In the genomic region with DNA sequence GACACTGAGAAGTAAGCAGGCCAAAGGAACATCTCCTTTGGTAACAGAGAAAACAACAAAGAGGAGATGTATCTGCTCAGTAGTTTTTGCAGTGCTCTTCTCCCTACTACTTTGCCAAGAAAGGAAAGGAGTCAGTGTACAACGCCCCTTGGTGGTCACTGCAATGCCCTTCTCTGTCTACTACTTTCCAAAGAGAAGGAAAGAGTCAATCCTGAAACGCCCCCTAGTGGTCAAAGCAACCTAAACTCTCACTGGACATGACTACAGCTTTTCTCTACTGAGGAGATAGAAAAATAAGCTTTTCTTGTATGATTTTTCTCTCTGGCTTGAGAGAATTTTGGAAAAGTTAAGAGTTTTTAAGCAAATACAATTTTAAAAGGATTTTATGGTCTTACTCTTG, we compare ENCODE assay signal across 10 mouse cellular contexts. TPM values are rescaled to one million over a fixed set of nuclear protein-coding genes. Genes with fewer than 3 reads are reported as not detected.
A peak's percentile ranks its signal among the peaks of the same experiment; 100 is the strongest.
DNase-seq lines count a peak whose midpoint lies in the region; ATAC-seq and TF ChIP-seq lines count a peak whose summit lies in the region.
"Had no signal": no experiment of that assay in that cellular context is flagged by ENCODE, and none has a peak within 500 bp of the region (broad histone marks: within the 10 kb centered on the region; RNA-seq: fewer than 3 reads in every experiment).

No protein-coding gene starts in this region.

- H3K27ac ChIP-seq in embryonic facial prominence, embryonic 11.5 days (replicated peaks; ENCODE audit: low read depth, low read length): no peak overlapping the region
- H3K27ac ChIP-seq in limb, embryonic 14.5 days (replicated peaks; ENCODE audit: low read depth, low read length): no peak overlapping the region
- H3K27ac ChIP-seq: limb, embryonic 15.5 days had no signal

- peak; percentile 10 for DNase-seq in cerebellum, adult 11 months
- no peak for DNase-seq in cerebellum, adult 9-11 months
- peak; percentile 5 for DNase-seq in left cerebral cortex, adult 11 months (ENCODE audit: low spot score)
- no peak for DNase-seq in left cerebral cortex, postnatal 36 days (ENCODE audit: low spot score in 2 of 2)
- DNase-seq in R1 (ENCODE audit: low read depth, low spot score): peak; percentile 57
- peak; percentile 73 for DNase-seq in embryonic facial prominence, embryonic 11.5 days (ENCODE audit: low spot score)
- peak; percentile 58 for DNase-seq in limb, embryonic 14.5 days (ENCODE audit: low spot score)
- peak; percentile 57 for DNase-seq in splenic B cell, adult 2 months (ENCODE audit: low read depth, low spot score)

- H3K9me3 ChIP-seq in embryonic facial prominence, embryonic 11.5 days (replicated peaks; ENCODE audit: control insufficient read depth, low read length): no peaks in the 10 kb centered on the region
- no peaks in the 10 kb centered on the region for H3K9me3 ChIP-seq in limb, embryonic 14.5 days (ENCODE audit: control insufficient read depth, low read length)
- H3K9me3 ChIP-seq: limb, embryonic 15.5 days had no signal

- no peaks in the 10 kb centered on the region for H3K27me3 ChIP-seq in embryonic facial prominence, embryonic 11.5 days (ENCODE audit: control insufficient read depth, insufficient read depth, low read length)
- H3K27me3 ChIP-seq in limb, embryonic 14.5 days (ENCODE audit: control insufficient read depth, insufficient read depth, low read length): no peaks in the 10 kb centered on the region
- no peaks in the 10 kb centered on the region for H3K27me3 ChIP-seq in splenic B cell, adult 2 months (ENCODE audit: control insufficient read depth, insufficient read depth, low read length, poor library complexity, severe bottlenecking)
- H3K27me3 ChIP-seq: limb, embryonic 15.5 days had no signal

- no peak overlapping the region for H3K4me2 ChIP-seq in embryonic facial prominence, embryonic 11.5 days (ENCODE audit: low read depth, low read length)
- no peak overlapping the region for H3K4me2 ChIP-seq in limb, embryonic 14.5 days (replicated peaks; ENCODE audit: low read depth, low read length, severe bottlenecking)
- H3K4me2 ChIP-seq: limb, embryonic 15.5 days had no signal

- H3K9ac ChIP-seq in embryonic facial prominence, embryonic 11.5 days (replicated peaks; ENCODE audit: low read length): no peak overlapping the region
- H3K9ac ChIP-seq in limb, embryonic 14.5 days (ENCODE audit: low read depth, low read length, severe bottlenecking): no peak overlapping the region
- H3K9ac ChIP-seq: limb, embryonic 15.5 days had no signal

- no peak for TF ChIP-seq POLR2A in limb, embryonic 14.5 days (IDR thresholded peaks at IDR 0.05; ENCODE audit: borderline replicate concordance, extremely low read depth, insufficient read depth, insufficient read length)

- 29% methylated on average over 2 of the region's 2 CpGs for WGBS in embryonic facial prominence, embryonic 11.5 days
- 18% methylated on average over 2 of the region's 2 CpGs for WGBS in limb, embryonic 14.5 days

- H3K36me3 ChIP-seq in embryonic facial prominence, embryonic 11.5 days (replicated peaks; ENCODE audit: control insufficient read depth, insufficient read depth, low read depth, low read length): no peaks in the 10 kb centered on the region
- H3K36me3 ChIP-seq in limb, embryonic 14.5 days (ENCODE audit: control insufficient read depth, insufficient read depth, low read length): no peaks in the 10 kb centered on the region
- no peaks in the 10 kb centered on the region for H3K36me3 ChIP-seq in splenic B cell, adult 2 months (ENCODE audit: control insufficient read depth, insufficient read depth, low read length, poor library complexity, severe bottlenecking)
- H3K36me3 ChIP-seq: limb, embryonic 15.5 days had no signal

- intact Hi-C loops in left cerebral cortex, postnatal 36 days (cut with DNase I): no loop called here

- no peak for ATAC-seq in embryonic facial prominence, embryonic 11.5 days (replicated peaks; ENCODE audit: insufficient number of reproducible peaks, low FRiP score, low TSS enrichment, low read depth)
- ATAC-seq in limb, embryonic 14.5 days (ENCODE audit: low FRiP score, low read depth): no peak

- H3K4me1 ChIP-seq in embryonic facial prominence, embryonic 11.5 days (ENCODE audit: control insufficient read depth, insufficient read depth, low read length): no peaks in the 10 kb centered on the region
- H3K4me1 ChIP-seq in limb, embryonic 14.5 days (ENCODE audit: control insufficient read depth, insufficient read depth, low read length): no peaks in the 10 kb centered on the region
- H3K4me1 ChIP-seq: limb, embryonic 15.5 days had no signal

- H3K4me3 ChIP-seq in embryonic facial prominence, embryonic 11.5 days (ENCODE audit: low read depth, low read length): no peak overlapping the region
- H3K4me3 ChIP-seq in limb, embryonic 14.5 days (replicated peaks; ENCODE audit: low read length): no peak overlapping the region
- H3K4me3 ChIP-seq: limb, embryonic 15.5 days had no signal

RNA-seq across cellular contexts. Expression of gene Rpgr, which starts 15.4 kb away (rescaled TPM):
- total RNA-seq in left cerebral cortex, postnatal 36 days (2021): 10 to 100 TPM; 16.4 to 24.3 TPM
- polyA plus RNA-seq in embryonic facial prominence, embryonic 11.5 days (2014; fragmentation: Nextera tagmentation; extraction: Ambion mirVana): 32.3 and 33.1 TPM in 2 replicates
- polyA plus RNA-seq in limb, embryonic 14.5 days (2012; rRNA removed): 8.0 and 8.6 TPM in 2 replicates
- polyA plus RNA-seq in limb, embryonic 14.5 days (2014; fragmentation: Nextera tagmentation; extraction: Ambion mirVana): 9.9 and 12.5 TPM in 2 replicates

RNA-seq across cellular contexts. Expression of gene Otc, which starts 50.8 kb away (rescaled TPM):
- not detected for total RNA-seq in left cerebral cortex, postnatal 36 days (2021)
- polyA plus RNA-seq in embryonic facial prominence, embryonic 11.5 days (2014; fragmentation: Nextera tagmentation; extraction: Ambion mirVana): not detected in 2 replicates
- polyA plus RNA-seq in limb, embryonic 14.5 days (2012; rRNA removed): not detected in 2 replicates
- polyA plus RNA-seq in limb, embryonic 14.5 days (2014; fragmentation: Nextera tagmentation; extraction: Ambion mirVana): not detected in 2 replicates
- polyA plus RNA-seq: frontal cortex, adult 2 months; limb, embryonic 15.5 days had no signal

Comparison
In these comparisons a context has a peak if more than half of its experiments do, and no peak if none do; other contexts are left out.
1. DNase-seq: peak in cerebellum, adult 11 months (single experiment), left cerebral cortex, adult 11 months (single experiment), R1 (single experiment), embryonic facial prominence, embryonic 11.5 days (single experiment), limb, embryonic 14.5 days (single experiment) and splenic B cell, adult 2 months (single experiment); none in cerebellum, adult 9-11 months (single experiment) and left cerebral cortex, postnatal 36 days (0 of 2).